Mouse (Mus musculus) cerebellum, postnatal 4 days (tissue): ENCODE results near the gene Atp1b3.
A peak's percentile ranks its signal among the peaks of the same experiment; 100 is the strongest.
"Not testable (repeated sequence)": the region's sequence is repeated elsewhere in the genome, so short reads cannot be mapped to it uniquely, and the experiment has no call there.

ENCODE experiments used
- DNase-seq, 2 experiments: peaks; one replicate each; pipeline ENCODE4 v3.0.0; 2022; ENCODE audit warnings: low spot score in 2 of 2, mixed read lengths in 1 of 2

Gene Atp1b3

DNA sequence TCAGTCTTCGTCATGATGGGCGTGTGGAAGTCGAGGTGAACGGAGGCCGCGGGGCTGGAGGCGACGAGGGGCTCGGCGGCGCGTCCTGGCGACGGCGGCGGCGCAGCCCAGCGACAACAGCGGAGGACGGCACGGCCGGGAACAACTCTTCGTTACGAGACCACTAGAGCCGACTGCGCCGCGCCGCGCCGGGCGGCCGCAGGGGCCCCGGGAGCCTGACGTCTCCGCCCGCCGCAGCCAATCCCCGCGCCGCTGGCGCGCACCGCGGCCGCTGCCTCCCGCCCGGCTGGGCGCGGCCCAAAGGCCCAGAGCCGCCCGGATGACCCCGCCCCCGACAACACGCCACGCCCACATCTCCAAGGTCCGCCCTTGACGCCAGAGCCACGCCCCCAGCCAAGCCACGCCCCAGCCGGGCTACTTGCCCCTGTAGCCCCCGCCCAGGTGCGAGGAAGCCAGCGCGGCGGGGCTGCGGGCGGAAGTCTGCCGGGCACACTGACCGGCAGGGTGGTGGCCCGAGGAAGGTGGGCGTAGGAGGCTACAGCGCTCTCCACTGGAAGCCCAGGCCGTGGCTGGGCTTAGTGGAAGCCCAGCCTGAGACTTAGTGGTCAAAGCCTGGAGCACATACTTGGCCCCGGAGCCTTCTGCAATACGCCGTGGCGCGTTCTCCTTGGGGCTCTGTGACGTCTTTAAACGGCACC is at the start of gene Atp1b3:
Gene Atp1b3, minus strand, starts transcription at position 302 of the 698 bp plus-strand sequence.
- peak; percentile 99 for DNase-seq

DNA sequence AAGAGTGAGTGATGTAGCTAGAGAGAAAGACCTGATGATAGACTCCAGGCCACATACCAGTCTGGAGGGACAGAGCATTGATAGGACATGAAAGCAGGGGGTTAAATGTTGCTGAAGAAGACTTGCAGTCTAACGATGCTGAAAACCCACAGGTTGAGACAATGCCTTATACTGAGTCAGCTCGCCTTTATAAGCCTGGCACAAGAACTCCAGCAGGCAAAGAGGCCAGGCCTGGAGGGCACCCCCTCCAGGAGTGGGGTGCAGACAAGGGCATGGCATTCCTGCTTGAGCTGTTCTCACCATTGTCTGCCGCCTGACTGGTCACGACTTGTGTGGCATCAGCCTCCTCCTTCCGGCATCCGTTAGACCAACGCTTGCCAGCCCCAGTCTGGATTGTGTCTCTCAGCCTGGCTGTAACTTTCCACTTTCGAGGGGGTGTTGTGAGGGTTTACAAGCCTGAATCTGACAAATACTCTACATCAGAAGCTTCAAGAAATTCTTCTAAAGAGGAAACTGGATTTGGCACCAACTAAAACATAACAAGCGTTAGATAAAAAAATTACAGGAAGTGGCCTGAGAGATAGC is 48.7 kb upstream of the Atp1b3 start:
- no peak for DNase-seq

DNA sequence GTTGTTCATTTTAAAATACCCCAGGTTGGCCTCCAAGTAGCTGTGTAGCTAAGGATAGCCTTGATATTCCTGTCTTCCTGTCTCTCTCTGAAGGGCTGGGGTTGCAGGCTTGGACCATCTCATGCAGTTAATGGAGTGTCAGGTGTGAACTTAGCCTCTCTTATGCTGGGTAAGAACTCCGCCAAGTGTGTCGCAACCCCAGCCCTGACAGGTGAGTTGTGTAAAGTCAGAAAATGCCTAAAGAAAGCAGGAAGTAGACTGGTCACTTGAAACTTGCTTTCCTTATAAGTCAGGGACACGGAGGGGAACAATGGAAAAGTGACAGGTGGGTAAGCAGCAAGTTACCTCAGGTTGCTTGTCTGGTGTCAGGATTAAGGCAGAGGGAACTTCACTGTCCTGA is 40.1 kb upstream of the Atp1b3 start:
- no peak for DNase-seq

DNA sequence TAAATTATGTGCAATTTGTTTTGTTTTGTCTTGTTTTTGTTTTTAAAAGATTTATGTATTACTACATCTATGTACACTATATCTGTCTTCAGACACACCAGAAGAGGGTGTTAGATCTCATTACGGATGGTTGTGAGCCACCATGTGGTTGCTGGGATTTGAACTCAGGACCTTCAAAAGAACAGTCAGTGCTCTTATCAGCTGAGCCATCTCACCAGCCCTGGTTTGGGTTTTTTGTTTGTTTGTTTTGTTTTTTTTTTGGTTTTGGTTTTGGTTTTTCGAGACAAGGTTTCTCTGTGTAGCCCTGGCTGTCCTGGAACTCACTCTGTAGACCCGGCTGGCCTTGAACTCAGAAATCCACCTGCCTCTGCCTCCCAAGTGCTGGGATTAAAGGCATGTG is 35.7 kb upstream of the Atp1b3 start:
- DNase-seq = not testable (repeated sequence)

DNA sequence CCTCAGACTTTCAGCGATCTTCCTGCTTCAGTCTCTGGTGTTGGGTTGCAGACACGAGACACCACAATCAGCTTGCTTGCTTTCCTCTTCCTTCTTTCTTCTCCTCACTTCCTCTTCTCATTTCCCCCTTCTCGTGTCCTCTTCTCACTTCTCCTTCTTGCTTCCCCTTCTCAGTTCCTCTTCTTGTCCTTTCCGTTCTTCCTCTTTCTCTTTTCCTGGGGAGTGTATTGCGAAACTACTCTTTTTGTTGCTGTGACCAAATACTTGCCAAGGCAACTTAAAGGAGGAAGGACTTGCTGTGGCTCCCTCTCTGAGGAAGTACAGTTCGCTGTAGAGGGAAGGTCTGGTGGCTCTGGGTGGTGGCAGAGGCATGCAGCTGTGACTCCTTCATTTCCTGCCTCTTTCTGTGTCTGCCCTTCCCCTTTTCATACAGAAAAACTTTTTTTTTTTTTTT is 35.2 kb upstream of the Atp1b3 start:
- no peak for DNase-seq

DNA sequence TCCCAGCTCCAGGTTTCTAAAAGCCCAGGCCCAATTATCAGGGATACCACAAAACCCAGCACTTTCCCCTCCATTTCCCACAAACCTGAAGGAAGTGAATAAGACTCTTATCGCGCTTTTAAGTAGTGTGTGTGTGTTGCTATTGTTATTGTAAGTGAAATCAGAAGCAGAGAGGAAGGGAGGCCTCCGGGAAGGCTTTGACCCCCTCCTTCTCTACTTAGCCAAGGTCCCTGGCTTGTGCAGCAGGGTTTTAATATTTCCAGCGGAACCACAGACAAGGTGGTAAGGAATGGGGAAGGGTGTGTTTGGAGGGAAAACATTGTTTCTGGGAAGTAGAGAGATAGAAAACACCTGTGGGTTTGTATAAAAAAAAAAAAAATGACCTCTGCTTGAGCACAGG is 34.4 kb upstream of the Atp1b3 start:
- no peak for DNase-seq

DNA sequence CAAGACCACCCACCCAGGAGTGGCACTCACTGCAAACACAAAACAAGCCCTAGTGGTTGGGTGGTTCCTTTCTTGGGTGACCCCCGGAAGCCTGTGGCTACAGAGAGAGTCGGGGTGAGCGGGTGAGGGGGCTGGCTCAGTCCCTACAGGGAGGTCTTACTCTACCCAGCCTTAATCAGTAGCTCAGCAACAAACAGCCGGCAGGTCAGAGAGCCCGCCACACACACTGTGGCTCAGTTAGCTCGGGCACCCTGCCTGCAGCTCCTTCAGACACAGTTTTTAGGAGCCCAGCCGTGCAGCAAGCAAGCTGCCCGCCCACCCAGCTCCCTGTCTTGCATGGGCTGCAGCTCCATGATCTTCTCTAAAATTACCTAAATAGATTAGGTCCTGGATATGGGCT is 33.9 kb upstream of the Atp1b3 start:
- peak in 1 of 2 experiments; percentile 11 for DNase-seq

DNA sequence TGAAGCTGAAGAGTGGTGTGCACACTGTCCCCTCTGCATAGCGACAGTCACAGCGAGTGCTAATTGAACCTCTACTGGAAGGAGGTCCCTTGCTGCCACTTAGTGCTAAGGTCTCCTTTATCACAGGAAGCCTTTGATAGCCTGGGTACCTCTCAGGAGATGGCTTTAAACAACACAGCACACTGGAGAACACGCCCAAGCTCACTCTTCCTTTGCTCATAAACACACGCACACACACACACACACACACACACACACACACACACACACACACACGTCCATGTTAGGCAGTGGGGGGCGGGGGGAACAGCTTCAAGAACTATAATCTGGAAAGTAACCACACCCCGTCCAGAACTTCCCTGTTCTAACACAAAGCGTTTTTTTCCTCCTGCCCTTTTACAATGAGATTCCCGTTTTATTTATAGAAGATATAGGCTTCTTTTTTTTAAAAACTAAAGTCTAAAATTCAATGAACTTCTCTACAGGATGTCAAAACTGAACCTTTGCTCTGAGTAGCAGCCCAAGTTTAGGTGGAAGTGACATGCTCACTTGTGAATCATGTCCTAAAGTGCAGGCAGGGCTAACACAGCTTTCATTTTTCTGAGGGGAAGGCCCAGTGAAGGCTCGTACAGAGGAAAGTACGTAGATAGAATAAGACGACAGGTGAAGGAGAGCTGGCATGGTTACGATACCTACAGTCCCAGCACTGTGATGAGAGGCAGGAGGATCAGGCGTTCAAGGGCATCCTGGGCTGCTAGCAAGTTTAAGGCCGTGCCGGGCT is 30.9 kb upstream of the Atp1b3 start:
- no peak for DNase-seq

DNA sequence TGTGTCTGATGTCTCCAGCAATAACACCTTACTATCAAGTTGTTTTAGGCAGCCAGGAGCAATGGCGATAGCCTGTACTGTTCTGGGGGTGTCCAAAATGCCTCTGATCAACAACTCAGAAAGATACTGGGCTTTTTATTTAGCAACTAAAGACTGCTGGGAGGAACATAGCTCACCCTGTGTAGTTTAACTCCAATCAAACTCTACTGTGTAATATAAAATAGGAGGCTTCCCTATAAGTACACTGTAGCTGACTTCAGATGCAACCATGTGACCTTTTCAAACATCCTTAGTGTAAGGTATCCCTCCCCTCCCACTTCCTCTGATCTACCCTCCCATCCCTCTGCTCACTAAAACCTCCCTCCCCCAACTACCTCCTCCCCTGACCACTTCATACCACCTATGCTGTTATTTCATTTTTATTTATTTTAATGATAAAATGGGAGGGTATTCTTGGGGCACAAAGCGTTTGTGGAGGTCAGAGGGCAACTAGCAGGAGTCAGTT is 29.5 kb upstream of the Atp1b3 start:
- no peak for DNase-seq

DNA sequence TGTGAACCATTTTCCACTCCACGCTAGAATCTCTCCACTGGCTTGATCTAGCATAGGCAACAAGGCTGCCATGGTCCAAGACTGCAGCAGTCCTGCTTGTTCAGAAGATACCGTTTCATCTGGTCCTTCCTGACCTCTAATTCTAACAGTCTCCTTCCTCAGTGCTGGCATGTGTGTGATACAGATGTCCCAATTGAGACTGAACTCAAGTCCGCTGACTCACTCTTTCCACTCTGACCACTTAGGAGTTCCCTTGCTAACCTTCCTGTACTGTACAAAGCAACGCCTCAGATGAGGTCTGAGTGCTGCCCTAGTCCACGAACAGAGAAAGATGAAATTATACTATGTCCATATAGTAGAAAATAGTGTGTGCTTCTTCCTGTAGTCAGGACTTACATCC is 28.9 kb upstream of the Atp1b3 start:
- no peak for DNase-seq

DNA sequence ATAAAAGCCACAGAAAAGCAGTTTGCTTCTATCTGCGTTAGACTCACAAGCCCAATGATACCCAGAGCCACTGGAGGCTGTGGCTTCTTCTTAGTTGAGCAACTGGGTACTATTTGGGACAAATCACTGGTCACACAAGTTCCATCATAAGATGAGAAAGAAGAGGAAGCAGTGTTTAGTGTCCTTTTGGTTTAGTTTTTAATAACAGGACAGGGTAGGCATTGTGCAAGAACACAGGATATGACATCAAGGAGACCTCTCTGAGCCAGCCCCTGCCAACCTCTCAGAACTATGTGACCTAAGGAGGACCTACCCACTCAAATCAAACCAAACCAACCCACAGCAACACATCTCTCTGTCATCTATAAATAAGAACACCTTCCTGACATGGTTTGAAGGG is 27.7 kb upstream of the Atp1b3 start:
- DNase-seq = no peak

DNA sequence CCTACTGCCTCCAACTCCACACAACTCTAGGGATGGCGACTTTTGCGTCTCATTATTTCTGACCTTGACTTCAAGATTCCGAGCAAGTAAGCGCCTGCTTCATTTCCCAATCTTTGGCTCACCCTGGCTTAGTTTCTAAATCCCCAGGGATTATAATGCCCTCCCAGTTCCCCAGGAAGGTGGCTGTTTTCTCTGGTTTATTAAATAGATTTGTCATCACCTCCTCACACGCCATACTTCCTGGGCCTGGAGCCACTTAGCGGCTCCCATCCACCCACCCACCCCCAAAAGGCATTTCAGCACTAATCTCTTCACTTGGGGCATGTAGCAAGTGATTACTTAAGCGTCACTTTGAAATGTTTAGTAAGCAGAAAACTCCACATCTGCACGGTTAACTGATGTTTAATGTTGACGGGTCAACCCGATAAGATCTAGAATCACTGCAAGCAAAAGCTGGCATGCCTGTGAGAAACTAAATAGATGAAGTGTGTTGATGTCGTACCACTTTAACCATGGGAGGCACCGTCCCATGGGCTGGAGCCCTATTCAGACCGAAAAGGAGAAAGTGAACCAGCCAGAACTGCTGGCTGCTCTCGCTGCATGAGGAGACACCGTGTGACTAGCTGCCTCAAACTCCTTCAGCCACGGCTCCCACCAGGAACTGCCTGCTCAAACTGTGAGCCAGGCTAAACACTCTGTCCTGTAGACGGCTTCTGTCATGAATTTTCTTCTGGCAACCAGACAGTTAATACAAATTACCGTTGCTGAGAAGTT is 19.7 kb upstream of the Atp1b3 start:
- no peak for DNase-seq

DNA sequence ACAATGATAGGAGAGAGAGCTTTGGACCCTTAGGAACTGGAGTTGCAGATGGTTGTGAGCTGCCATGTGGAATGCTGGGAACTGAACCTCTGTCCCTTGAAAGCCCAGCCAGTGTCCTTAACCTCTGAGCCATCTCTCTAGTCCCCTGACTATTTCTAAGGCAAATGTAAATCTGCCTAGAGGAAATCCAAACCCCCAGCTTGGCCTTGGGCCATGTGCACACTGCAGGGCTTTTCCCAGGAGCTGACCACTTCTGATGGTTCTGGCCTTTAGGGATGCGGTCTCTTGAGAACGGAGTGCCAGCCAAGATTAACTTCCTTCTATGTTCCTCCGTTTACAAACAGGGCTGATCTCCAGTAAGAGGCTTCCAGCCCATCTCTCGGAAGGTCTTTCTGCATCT is 18.5 kb upstream of the Atp1b3 start:
- DNase-seq = no peak

DNA sequence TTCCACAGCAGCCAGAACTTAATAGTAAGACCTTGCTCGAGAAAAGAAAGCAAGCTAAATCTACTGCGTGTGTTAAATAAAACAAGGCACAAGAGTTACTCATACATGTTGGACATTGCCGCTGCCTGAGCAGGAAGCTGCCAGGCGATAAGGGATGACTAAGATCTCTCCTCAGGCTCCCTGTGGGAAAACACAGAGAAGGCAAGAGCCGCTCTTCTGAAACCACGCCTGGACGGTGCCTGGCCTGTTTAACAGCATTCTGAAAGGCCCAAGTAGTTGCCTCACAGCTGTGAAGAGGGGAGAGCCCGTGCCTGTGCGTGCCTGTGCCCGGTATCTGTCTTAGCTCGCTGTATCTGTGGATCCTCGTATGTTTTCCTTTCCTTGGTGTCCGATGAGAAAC is 17.2 kb upstream of the Atp1b3 start:
- DNase-seq = no peak

DNA sequence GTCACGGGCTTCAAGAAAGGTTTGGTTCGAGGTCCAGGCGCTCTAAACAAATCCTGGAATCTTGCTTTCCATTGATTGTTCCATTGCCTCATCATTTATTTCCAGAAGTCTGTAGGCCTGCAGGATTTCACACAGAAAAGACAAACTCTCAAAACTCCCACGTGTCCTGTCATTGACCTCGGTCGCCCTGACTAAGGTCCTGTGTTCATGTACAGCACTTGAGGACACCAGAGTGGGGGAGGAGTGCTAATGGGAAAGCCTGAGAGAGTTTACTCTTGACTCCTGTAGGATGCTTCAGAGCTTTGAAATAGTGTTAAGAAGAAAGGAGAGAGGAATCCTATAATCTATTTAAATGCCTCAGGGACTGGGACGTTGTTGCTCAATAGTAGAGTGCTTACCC is 15.3 kb upstream of the Atp1b3 start:
- DNase-seq = no peak

DNA sequence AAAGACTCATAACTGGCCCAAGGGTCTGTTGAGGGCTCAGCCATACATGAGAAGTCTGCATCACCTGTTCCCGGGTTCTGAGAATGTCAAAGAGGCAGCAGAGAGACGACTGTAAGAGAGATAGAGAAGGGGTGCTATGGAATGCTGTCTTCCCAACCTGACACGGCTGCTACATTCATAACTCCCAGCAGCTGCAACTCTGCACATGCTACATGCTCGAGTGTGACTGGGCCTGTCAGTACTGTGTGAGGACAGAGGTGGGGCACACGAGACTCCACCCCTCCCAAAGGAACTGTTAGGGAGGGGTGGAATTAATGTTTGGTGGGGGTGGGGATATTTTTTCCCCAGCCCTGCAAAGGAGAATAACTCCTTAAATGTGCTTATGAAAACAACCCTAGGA is 14.5 kb upstream of the Atp1b3 start:
- DNase-seq = no peak

DNA sequence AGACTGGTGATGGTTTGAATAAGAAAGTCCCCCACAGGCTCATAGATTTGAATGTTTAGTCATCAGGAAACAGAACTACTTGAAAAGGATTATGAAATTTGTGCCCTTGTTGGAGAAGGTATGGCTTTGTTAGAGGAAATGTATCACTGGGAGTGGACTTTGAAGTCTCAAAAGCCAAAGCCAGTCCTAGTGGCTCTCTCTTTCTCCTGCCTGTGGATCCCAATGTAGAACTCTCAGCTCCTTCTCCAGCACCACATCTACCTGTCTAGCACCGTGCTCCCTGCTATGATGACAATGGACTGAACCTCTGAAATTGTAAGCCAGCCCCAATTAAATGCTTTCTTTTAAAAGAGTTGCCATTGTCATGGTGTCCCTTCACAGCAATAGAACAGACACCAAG is 12.9 kb upstream of the Atp1b3 start:
- DNase-seq = no peak

DNA sequence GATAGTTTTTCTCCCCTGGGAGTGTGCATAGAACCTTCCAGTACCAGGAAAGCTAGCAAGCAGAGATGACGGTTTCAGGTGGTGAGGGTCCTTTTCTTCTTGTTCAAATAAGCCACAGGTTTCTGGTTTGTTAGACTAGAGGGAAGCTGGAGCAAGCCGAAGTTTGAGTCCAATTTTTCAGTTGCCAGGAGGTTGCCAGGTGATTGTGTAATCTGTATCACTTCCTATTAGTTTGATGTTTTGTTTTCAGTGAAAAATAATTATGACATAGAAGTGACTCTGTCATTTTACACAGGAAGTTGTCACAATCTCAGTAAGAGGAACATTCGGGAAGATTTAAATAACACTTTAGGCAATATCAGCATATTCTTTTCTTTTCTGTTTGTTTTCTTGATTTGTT is 11.6 kb upstream of the Atp1b3 start:
- no peak for DNase-seq

DNA sequence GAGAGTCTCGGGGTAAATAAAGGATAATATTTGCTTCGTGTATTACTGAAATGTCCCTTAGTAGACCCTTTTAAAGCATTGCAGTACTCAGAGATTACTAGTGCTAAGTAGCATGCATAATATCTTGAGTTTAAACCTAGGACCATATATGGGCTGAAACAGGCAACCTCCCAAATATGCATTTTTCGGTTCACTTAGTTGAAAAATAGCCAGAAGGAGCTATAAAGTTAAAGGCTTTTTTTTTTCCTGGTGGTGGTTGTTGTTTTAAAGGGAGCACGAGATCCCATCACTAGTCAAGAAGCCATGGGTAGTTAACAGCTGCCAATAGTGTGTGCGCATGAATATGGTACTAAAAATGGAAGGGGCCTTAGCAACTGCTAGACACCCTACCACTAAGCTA is 6.8 kb upstream of the Atp1b3 start:
- no peak for DNase-seq

DNA sequence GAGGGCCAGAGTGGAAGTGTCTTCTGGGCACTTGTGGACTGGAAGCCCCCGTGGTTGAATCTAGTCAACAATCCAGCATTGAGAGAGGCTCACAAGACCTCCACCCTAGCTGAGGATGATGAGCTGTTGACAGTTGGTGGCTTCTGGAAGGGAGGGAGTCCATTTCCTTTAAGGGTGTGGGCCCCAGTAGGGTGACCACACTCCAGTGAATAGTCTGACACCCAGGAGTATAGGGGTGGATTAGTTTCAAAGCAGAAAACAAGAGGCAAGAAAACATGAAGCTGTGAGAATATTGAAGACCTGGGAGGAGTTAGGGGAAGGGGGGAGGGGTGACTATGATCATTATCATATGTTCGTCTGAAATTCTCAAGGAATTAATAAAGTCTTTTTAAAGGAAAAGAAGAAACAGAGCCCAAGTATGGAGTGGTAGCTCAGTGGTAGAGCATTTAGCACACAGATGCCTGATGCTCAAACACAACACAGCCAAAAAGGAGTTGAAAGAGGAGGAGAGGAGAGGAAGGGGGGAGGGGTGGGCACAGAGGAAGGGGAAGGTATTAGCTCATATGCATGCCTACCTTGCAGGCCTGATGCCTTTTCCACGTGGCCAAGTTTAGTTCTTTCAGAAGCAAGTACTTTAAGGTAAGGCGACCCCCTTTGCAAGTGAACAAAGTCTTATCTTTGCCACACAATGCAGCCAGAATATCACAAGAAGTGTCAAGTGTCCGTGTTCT is 5.6 kb upstream of the Atp1b3 start:
- DNase-seq = no peak

DNA sequence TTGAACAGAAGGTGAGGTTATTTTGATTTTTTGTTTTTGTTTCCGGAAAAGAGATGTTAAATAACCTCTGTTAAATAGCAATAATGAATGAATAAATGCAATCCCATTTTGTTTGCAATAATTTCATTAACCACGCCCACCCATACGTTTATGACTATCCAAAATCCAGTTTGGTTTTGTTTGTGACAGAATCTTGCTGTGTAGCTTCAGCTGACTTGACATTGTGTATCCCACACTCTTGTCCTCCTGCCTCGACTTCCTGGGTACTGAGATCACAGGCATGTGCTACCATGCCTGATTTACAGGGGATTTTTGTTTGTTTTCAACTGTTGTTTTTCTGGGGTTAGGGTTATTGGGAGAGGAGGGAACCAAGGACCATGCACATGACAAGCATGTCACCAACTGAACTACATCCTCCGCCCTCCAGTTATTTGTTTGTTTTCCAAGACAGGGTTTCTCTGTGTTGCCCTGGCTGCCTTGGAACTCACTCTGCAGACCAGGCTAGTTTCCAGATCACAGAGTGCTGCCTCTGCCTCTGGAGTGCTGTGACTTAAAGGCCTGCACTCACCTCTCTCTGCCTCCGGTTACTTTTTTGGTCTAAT is 1.1 kb upstream of the Atp1b3 start:
- DNase-seq = no peak
